Mouse (Mus musculus) megakaryocyte, adult 5-6 weeks (primary cell): ENCODE measurements around the gene Zfand2b. TPM values are rescaled to one million over a fixed set of nuclear protein-coding genes. Genes with fewer than 3 reads are reported as not detected.

Source experiments
- ATAC-seq: 2 replicates; pipeline ENCODE4 v1.8.0; 2016; ENCODE audit warnings: mild to moderate bottlenecking, inconsistent platforms; ENCODE audit not compliant: poor library complexity, severe bottlenecking
- total RNA-seq, 2 experiments: library from RNA; stranded (forward) in 1 of 2; stranded (reverse) in 1 of 2; fragments of 153-499, 151-499 nt in 1 of 2; fragments of 221-1000, 200-1000 nt in 1 of 2; gene quantifications; 2 replicates each; pipeline versions ENCODE4 v1.2.3 to v1.2.4; 2015 to 2017

Zfand2b gene
- total RNA-seq, 2 experiments from 2014 or later: 36.3 to 44.0 TPM

DNA sequence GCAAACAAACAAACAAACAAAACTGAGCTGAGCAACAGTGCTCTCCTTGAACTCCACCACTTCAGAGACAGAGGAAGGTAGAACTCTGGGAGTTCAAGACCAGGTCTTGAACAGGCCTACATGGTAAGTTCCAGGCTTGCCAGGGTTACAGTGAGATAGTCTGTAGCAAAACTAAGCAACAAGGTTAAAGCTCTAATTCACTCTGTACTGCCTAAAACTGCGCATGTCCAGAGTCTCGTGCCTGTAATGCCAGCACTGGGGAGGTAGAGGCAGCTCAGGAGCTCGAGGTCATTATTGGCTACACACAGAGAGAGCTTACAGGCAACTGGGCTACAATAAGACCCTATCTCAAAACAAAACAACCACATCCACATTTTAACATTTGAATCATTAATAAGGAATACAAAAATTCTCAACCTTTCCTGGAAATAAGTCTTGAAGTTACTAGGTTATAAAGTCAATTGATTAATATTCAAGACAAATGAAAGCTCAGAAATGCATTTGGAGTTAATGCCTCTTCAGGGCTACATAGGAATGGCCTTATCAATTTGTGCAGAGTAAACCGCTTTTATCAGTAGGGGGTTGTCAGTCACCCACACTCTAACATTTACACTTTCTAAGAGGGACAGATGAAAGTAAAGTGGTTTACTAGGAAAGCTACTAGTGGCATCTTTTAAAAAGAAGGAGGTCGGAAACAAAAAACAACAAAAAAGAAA is 8.7 kb upstream of the Zfand2b start:
- no peak for ATAC-seq

GRCm38 (mm10) chr1:75160256-75160617 is 8.2 kb upstream of the Zfand2b start:
- ATAC-seq: no peak

GRCm38 (mm10) chr1:75168093-75168471 is 364 bp upstream of the Zfand2b start:
- no peak for ATAC-seq

DNA sequence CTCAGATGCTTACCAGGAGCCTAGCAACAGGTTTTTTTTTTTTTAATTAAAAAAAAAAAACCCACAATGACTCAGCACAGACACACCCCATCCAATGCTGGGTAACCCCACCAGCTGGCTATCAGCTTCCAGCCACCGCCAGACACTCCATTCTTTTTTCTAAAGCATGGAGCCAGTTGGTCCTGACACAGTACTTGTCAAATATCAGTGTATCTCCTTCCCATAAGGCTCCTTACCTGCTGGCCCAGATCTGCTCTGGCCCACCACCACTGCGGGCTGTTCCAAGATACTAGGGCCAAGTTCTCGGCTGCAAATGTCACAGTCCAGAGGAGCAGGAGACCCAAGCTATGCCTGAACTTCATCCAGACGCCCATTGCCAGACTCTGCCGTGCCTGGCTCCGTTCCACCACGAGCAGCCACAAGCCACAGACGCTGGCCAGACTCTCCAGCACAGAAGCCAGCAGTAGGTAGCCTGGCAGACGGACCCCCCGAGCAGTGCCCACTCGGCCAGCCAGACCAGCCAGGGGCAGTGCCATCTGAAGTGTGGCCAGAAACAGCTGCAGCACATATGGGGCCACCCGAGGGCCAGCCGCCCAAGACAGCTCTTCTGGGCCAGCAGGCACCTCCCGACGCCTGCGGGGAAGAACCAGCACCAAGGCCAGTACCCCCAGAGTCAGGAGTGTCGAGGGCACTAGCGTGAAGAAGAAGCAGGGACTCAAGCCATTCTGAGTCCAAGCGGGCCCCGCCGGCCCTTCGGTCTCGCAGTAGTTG is 11.1 kb downstream of the Zfand2b start:
- ATAC-seq: peak; percentile 59

DNA sequence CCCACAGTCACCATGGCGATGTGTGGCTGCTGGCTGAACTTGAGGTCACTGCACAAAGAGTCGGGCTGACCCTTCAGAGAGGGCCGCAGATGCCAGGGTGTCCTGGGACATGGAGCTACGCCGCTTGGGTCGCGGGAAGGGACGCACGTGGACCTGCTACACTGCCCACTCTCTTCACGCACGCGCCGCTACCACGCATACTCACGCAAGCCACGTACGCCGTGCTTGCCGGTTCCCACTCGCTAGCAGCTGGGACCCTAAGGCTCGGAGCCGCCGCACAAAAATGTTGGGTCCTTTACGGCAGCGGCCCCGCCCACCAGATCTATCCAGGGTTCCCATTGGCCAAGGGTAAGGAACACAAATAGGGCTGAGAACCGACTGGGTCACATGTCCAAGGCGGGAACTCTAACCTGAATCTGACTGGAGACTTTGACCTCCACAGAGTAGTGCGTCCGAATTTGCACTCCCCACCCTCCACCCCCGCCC is 11.7 kb downstream of the Zfand2b start, which contains the start of gene Abcb6:
Gene Abcb6 (minus strand): TSS at position 288 of the 486 bp plus-strand sequence.
- ATAC-seq: peak; percentile 90

DNA sequence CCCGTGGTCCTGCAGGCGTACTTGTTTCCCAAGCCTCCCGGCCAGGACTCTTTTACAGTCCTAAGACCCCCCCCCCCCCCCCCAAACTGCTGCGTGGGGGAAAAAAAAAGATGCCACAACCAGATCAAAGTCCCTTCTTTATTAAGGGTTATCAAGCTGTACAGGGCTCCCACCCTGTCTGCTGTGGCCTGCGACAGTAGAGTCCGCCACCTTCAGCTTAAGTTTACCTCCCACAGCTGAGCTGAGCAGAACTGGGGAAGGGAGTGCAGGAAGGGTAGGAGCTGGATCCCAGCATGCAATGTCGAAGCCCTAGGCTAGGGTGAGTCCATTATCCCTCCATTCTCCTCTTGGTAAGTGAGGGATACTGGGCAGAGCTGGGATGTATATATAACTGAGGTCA is 12.3 kb downstream of the Zfand2b start:
- no peak for ATAC-seq

GRCm38 (mm10) chr1:75181377-75181870 is 13.0 kb downstream of the Zfand2b start:
- no peak for ATAC-seq

DNA sequence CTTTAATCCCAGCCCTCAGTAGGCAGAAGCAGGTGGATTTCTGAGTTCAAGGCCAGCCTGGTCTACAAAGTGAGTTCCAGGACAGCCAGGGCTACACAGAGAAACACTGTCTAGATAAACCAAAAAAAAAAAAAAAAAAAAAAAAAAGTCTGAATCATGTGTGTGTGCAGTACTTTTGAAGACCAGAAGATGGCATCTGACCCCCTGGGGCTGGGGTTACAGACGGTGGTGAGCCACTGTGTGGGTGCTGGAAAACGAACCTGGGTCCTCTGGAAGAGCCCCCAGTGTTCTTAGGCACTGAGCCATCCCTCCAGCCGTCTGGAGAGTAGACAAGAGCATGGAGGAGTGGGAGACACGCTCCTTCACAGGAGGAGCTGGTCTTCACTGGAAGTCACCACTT is 13.7 kb downstream of the Zfand2b start:
- no peak for ATAC-seq

- no peak for ATAC-seq
Observed at GRCm38 (mm10) chr1:75185495-75185894, 17.0 kb downstream of the Zfand2b start.

DNA sequence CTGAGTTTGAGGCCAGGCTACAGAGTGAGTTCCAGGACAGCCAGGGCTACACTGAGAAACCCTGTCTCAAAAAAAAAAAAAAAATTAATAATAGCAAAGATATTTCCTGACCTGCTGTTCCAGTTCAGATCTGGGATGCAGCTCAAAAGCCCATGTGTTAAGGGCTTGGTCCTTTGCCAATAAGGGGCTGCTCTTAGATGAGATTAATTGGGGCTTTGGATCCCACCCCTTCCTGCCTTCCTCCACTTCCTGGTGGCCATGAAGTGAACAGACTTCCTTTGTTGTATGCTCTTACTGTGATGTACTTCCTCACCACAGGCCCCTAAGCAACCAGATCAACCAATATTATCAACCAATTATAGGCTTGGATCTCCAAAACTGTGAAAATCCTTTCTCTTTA is 18.7 kb downstream of the Zfand2b start:
- ATAC-seq: no peak

GRCm38 (mm10) chr1:75187914-75188483 is 19.6 kb downstream of the Zfand2b start:
- peak; percentile 74 for ATAC-seq

DNA sequence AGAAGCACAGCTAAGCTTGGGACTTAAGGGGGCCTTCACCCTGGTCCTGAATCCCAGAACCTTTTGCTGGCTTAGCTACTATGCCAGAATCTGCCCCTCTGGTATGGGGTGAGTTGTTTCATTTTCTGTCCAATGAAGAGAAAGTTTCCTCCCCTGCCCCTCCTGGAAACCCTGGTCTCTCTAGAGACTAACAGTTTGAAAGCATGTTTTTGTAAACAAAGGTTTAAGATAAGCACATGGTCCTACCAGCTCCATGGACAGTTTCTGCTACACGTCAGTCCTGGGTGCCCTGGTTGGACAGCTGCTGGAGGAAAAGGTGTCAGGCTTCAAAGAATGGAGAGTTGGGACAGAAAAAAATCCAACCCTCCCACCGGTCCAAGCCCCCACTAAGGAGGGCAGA is 22.1 kb downstream of the Zfand2b start:
- ATAC-seq: no peak

DNA sequence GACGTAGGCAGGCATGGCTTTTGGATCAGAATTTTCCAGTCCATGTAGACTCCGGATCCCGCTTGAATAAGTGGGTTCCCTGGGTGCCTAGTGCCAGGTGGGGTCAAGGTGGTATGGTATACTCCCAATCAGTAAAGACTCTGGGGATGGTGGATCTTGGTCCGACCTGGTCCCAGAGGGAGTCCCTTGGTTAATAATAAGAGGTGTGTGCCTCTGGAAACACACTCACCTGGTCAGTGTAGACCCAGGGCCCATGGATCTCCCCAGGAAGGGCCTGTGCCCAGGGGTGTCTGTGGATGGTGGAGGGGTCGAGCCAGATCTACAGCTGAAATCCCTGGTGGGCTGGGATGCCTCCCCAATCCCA is 22.8 kb downstream of the Zfand2b start:
- no peak for ATAC-seq

DNA sequence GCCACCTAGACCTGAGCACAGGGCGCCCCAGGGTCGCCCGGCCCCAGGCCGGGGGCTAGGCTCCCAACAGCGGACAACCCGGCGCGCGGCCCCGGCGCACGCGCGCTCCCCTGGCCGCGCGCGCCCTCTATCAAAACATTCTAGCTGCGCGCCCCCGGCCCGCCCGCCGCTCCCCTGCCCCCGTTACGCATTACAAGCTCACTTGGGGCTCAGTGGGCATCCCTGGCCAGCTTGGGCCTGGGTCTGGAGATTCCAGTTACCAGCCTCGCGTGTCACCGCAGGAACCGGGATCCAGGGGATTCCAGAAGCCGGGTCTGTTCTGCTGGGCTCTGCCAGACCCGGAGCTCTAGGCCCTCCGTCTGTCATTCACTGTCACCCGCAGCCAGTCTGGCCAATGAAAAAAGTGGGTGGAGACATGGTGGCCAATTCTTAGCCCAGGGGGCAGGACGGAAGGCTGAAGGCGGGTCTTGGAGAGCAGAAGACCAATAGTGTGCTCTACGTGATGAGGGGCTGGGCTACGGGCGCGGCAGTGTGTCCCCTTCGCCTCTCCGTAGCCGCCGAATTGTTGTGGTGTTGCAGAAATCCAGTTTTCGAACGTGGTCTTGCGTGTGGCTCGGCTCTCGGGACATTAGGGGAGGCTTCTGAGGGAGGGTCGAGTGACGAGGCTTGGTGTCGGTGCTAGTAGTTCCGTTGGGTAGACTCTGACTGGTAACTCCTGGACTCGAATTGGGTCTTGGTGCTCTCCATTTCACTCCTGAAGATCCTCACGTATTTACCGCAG is 23.4 kb downstream of the Zfand2b start, which contains the start of the genes Ankzf1 and Atg9a:
Gene Ankzf1 (plus strand): TSS at position 530 of the 781 bp plus-strand sequence.
Gene Atg9a (minus strand): TSS at position 575 of the 781 bp plus-strand sequence.
- ATAC-seq: peak; percentile 85

GRCm38 (mm10) chr1:75192452-75192851 is 24.0 kb downstream of the Zfand2b start:
- ATAC-seq: peak; percentile 60

GRCm38 (mm10) chr1:75201236-75201635 is 32.8 kb downstream of the Zfand2b start:
- no peak for ATAC-seq

GRCm38 (mm10) chr1:75208967-75209678 is 40.7 kb downstream of the Zfand2b start:
- ATAC-seq: peak; percentile 12; the same call in 1 of the 2 replicates

DNA sequence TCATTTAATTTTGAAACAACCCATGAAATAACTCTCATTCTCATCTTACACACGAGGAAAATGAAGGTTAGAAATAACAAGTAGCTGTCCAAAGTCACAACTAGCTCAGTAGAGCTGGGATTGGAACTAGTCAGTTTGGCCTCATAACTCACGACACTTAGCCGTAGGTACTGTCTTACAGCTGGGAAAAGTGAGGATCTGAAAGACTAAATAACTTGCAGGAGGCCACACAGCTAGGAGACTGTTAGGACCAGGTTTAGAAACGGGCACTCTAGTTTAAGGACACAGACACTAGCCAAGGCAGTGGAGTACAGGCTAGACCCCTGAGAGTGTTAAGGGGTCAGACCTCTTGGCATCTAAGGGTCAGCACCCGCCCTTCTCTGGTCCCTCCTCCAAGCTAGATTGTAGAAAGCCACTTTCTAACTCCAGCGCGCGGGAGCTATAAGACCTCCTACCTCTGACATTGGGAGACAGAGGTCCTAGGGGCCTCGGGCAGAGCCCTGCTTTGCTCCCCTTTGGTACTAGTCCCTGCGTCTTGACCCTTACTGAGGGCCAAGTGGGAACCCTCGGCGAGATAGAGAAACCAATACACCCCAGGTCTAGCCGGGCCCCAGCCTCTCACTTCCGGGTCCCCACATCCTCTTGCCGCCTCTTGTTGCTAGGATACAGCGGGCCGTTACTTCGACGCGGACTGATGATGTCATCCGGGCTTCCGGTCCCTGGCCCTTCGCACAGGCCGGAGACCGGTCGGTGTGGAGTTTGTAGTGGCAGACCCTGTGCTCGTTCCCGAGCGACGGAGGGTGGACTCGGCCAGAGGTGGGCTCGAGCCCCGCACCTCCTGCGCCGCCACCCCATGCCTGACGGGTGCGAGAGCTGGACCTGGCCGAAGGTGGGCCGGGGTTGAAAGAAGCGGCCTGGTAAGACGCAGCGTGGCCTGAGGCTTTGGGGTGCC is 42.0 kb downstream of the Zfand2b start, which contains the start of the genes Glb1l and Stk16:
Gene Glb1l (minus strand): TSS at position 678 of the 952 bp plus-strand sequence.
Gene Stk16 (plus strand): TSS at position 703 of the 952 bp plus-strand sequence.
- peak; percentile 83 for ATAC-seq
